Mouse (Mus musculus) megakaryocyte progenitor cell, adult 5-6 weeks (primary cell): ENCODE measurements around the gene Gm5799. TPM values are rescaled to one million over a fixed set of nuclear protein-coding genes. Genes with fewer than 3 reads are reported as not detected.
"Not testable (repeated sequence)": the region's sequence is repeated elsewhere in the genome, so short reads cannot be mapped to it uniquely, and the experiment has no call there.

ENCODE experiments used
- ATAC-seq: replicated peaks from 2 replicates; pipeline ENCODE4 v1.8.0; 2016; ENCODE audit warnings: mild to moderate bottlenecking, moderate TSS enrichment, inconsistent platforms; ENCODE audit not compliant: poor library complexity
- total RNA-seq, 2 experiments: library from RNA; stranded (forward) in 1 of 2; stranded (reverse) in 1 of 2; fragments of 157-497, 149-512 nt in 1 of 2; fragments of 200-1000 nt in 1 of 2; gene quantifications; 2 replicates each; pipeline versions ENCODE4 v1.2.3 to v1.2.4; 2015 to 2017

The Gm5799 gene
- total RNA-seq (2015) (not detected in 2 replicates), total RNA-seq (2017) (not detected in 2 replicates)

DNA sequence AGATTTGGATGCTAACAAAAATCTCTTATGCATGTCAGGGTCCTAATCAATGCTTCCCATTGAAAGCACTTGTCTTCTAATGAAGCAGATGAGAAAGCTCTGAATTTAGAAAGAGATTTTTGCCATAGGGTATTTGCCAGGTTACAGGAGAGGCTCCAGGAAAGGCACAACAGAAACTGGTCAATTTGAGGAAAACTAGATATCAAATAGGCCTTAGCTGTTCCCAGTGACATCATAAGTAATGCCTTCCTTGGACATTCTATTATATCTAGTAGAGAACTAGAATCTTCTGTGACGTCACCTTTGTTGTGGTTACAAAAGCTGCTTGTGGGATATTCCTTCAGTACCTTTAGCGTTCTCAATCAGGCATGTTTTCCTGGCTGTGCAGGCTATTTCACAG is at the start of gene Gm5799:
Gm5799 (plus strand) TSS at position 301 of the 400 bp plus-strand sequence.
- ATAC-seq = not testable (repeated sequence)

DNA sequence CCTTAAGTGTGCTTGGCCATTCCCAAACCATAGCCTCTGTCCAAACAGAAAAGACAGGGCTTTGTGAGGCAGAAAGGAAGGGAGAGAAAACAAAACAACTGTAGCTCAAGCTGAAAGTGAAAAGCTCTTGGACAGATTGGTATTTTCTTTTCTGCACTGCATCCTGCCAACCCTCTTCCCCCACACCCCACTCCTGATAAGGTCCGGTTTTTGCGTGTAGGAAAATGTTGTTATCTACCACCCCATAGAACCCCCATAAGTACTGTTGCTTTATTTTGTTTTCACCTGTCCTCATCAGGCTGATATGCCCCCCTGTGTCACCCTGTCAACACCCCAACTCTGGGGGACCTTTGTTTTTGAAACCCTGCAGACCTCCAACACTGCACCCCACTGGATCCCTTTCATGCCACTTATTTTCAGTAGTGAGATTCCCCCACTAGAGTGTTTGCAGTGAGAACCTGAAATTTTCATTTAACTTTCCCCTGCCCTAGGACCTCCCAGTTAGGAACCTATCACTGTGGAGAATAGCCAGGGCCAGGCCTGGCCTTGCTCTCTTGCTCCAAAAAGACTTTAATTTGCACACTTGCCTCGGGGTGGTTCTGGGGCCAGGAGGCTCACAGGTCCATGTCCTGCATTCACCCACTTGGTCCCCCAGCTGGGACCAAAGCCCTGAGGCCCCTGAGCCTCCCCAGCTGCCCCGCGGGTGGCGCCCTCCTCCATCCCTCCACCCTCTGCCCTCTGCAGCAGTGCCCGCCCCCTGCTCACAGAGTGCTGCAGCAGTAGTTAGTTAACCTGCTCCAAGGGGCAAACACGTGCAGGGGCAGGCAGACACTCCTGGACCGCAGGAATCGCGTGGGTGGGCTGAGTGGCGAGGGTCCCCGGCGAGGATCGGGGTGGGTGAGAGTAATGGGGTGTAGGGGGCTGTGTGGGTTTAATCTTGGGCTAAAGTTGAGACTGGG is 12.0 kb upstream of the Gm5799 start:
- ATAC-seq = not testable (repeated sequence)

DNA sequence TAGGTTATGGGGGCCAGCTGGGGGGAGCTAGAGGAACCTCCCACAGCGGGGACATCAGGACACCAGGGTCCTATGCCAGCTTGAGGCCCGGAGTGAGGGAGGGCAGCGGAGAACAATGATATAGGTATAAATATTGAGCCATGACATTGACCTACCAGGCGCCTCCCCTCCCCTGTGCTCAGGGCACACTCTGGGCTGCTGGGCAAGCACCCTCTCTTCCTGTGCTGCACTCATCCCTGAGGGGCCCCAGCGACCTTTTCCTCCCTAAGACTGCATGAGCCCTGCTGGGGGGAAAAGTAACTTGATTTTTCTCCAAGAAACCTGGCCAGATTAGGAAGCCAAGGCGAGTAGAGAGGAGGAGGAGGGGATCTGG is 11.4 kb upstream of the Gm5799 start:
- not testable (repeated sequence) for ATAC-seq

DNA sequence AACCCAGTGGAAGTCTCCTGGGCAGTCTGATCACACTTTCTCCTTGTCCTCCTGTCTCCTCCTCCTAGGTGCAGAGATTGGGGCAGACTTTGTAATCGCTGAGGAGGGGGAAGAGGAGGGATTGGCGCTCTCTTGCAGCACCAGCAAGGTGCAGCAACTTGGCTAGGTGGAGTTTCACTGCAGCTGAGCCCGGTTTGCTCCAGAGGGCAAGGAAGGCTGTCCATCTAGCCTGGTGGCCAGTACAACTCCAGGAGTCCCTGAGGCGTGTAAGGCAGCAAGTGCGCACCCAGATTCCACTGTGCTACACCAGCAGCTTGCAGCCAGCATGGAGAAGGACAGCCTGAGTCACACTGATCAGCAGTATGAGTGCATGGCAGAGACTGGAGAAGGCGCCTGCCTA is 11.0 kb upstream of the Gm5799 start:
- ATAC-seq = not testable (repeated sequence)

DNA sequence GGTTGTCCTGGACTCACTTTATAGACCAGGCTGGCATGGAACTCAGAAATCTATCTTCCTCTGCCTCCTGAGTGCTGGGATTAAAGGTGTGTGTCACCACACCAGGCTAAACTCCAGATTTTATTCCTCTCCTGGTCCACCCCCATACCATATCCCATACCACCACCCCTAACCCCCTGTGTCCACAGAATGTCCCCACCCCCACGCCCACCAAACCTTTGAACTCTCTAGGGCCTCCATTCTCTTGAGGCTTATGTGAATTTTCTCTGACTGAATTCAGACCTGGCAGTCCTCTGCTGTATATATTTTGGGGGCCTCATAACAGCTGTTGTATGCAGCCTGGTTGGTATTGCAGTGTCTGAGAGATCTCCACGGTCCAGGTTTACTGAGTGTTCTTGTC is 5.2 kb upstream of the Gm5799 start:
- not testable (repeated sequence) for ATAC-seq

DNA sequence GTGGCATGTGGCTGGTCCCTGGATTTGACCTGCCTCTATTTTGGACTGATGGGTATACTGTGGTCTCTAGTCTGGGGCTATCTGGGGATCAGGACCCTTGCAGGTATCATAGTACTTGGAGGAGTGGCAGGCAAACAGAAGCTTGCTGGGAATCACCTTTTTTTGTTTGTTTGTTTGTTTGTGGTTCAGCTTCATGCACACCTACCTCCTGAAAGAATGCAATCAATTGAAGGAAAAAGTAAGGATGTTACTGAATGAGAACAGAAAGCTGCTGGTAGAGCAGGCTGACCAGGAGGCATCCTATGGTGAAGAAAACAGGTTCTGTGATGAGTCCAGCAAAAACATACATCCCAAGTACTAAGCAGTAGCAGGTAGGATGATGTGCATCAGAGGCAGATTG is 2.9 kb downstream of the Gm5799 start:
- not testable (repeated sequence) for ATAC-seq

DNA sequence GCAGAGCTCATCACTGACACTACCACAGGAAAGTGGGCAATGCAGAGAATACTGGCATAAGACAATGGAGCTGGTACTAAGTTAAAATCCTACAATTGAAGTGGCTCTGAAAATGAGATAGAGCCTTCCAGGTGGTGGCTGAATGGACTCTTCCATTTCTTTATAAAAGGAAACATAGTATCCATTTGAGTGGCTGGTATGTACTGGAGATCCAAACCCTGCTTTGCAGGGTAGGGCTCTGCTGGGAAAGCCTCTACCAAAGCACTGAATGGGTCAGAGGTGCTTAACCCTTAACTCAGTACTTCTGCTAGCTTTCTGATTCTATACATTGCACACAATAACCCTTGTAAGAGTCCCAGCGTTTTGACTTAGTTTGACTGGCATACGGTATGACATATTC is 8.9 kb downstream of the Gm5799 start:
- not testable (repeated sequence) for ATAC-seq

DNA sequence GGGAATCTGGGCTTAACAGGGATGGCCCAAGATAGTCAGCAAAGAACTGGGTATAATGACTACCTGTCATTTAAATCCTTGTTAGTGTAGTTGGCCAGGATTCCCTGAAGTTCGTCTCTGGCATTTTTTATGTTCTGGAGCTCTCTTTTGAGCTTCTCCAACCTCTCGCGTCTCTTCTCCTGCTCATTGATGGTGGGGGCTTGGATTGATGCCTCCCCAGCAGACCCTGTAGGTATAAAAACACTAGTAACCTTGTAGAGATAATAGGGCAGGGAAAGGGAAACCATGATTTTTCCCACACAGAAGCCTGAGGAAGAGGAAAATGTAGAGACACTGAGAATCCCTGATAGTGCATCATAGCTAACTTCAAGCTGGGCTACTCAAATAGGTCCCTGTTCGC is 34.6 kb downstream of the Gm5799 start:
- not testable (repeated sequence) for ATAC-seq

DNA sequence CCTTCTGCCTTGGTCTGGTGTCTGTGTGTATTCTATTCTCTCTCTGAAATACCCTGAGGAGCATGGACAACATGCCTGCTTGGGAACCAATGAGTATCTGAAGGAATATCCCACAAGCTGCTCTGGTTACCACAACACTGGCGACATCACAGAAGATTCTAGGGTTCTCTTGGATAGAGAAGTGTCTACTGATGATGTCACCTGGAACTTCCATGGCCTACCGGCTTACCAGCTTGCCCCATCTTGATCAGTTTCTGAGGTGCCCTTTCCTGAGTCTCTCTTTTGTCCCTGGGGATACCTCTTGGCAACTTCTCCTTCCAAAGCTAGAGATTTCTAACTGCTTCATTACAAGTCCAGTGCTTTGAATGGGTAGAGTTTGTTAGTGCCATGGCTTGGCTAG is 35.7 kb downstream of the Gm5799 start, which contains the start of gene Gm17654:
Gm17654 (minus strand) TSS at position 101 of the 400 bp plus-strand sequence.
- ATAC-seq = not testable (repeated sequence)

Other genes with a start within 250 kb of the Gm5799 start
- gene Gm8127, start 249.7 kb upstream of the Gm5799 start, total RNA-seq (2015) = not detected in 2 replicates
- not detected in 2 replicates for gene Gm8127, start 249.7 kb upstream of the Gm5799 start, total RNA-seq (2017)
- gene 1700001F09Rik, start 195.8 kb upstream of the Gm5799 start, total RNA-seq (2015) = not detected in 2 replicates
- gene 1700001F09Rik, start 195.8 kb upstream of the Gm5799 start, total RNA-seq (2017) = not detected in 2 replicates
- gene Gm8138, start 127.2 kb upstream of the Gm5799 start, total RNA-seq (2015) = not detected in 2 replicates
- not detected in 2 replicates for gene Gm8138, start 127.2 kb upstream of the Gm5799 start, total RNA-seq (2017)
- not detected in 2 replicates for gene Gm17654, start 35.6 kb downstream of the Gm5799 start, total RNA-seq (2015)
- not detected in 2 replicates for gene Gm17654, start 35.6 kb downstream of the Gm5799 start, total RNA-seq (2017)
- gene Gm10375, start 64.4 kb downstream of the Gm5799 start, total RNA-seq (2015) = not detected in 2 replicates
- not detected in 2 replicates for gene Gm10375, start 64.4 kb downstream of the Gm5799 start, total RNA-seq (2017)
- gene Gm8165, start 133.6 kb downstream of the Gm5799 start, total RNA-seq (2015) = not detected in 2 replicates
- not detected in 2 replicates for gene Gm8165, start 133.6 kb downstream of the Gm5799 start, total RNA-seq (2017)
- gene Gm7324, start 154.3 kb downstream of the Gm5799 start, total RNA-seq (2015) = 1.3 and 1.7 TPM in 2 replicates
- 6.3 and 8.9 TPM in 2 replicates for gene Gm7324, start 154.3 kb downstream of the Gm5799 start, total RNA-seq (2017)
- not detected in 2 replicates for gene Gm16506, start 183.9 kb downstream of the Gm5799 start, total RNA-seq (2015)
- not detected in 2 replicates for gene Gm16506, start 183.9 kb downstream of the Gm5799 start, total RNA-seq (2017)
- not detected in 2 replicates for gene Gm6526, start 204.3 kb downstream of the Gm5799 start, total RNA-seq (2015)
- not detected in 2 replicates for gene Gm6526, start 204.3 kb downstream of the Gm5799 start, total RNA-seq (2017)
- not detected in 2 replicates for gene Gm8180, start 241.2 kb downstream of the Gm5799 start, total RNA-seq (2015)
- not detected in 2 replicates for gene Gm8180, start 241.2 kb downstream of the Gm5799 start, total RNA-seq (2017)